Mouse (Mus musculus) kidney, postnatal 10 days (tissue): ENCODE results near the gene Dnaja2.

ENCODE experiments used
- DNase-seq: peaks from one replicate; pipeline ENCODE4 v3.0.0; 2021; ENCODE audit warnings: mixed read lengths

The Dnaja2 gene

DNA sequence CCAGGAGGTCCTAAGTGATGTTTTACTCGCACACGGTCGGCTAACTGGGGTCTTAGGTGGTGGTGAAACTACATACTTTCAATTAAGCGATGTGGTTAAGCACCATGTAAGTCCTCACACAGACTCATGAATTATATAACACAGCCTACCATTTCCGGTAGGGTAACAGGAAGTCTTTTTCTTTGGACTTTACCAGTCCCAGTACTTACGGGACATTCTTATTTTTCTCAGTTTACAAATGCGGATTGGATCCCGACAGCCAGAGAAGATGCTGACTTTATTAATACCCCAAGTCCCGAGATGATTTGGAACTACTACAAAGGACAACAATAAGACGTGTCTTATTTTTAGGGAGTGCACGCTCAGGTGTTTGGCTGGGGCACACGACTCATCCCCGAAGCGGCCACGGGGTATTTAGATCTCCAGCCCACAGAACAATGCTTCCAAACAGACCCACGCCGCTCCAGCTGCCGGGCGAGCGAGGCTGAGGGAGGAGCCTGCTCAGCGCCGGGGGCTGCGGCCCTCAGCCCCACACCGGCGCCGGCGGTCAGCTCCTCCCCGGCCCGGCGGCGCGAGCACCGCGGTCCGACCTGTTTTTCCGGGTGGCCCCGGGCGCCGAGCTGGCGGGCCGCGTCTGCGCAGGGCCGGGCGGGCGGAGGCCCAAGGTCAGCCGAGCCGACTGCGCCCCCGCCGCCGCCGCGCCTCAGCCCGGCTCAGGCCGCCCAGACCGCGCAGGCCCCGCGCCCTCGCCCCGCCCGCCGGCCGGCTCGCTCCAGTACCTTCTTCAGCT lies 558 bp downstream of the Dnaja2 start:
- peak; percentile 14 for DNase-seq

DNA sequence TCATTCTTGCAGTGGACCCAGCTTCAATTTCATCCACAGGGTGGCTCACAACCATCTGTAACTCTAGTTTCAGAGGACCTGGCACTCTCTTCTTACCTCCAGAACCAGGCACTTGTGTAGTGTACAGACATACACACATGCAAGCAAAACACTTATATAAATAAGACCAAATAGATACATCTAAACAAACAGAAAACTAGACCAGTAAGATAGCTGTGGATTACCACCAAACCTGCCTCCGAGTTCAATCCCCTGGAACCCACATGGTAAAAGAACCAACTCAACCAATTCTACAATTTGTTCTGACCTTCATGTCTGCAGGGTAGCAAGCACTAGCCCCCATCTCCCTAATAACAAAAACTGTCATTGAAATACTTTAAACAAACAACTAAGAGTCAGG lies 3.2 kb downstream of the Dnaja2 start:
- DNase-seq: no peak

DNA sequence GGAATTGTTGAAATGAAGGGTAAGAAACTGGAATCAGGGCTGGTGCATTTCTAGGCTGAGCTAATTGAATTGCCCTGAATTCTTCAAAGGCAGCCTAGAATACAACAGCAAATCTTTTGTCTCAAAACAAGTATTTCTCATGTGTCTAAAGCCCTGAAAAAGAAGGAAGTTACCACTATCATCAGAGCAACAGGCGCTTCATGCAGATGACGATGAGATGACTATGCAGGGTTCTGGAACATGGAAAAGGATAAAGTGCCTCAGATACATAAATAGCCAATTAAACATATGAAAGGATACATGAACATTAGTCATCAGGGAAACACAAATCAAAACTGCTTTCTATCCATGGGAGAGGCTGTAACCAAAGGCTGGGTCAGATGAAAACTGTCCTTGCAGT lies 18.8 kb downstream of the Dnaja2 start:
- DNase-seq: no peak

DNA sequence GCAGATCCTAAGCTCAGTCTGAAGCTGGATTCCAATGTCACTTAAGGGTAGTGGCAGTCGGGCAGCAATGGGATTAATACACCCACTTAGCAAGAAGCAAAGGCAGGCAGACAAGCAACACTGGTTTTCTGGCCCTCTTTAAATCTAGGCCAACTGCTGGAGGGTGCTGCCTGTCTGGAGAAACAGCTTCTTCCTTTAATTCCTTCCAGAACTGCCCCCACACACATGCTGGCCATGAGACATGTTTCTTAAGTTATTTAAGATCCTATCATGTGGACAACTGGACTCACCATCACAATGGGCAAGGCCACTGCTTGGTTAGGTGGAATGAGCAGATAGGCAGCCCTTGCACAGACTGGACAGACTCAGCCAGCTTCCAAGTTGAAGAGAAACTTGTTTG lies 21.0 kb downstream of the Dnaja2 start:
- DNase-seq: no peak

DNA sequence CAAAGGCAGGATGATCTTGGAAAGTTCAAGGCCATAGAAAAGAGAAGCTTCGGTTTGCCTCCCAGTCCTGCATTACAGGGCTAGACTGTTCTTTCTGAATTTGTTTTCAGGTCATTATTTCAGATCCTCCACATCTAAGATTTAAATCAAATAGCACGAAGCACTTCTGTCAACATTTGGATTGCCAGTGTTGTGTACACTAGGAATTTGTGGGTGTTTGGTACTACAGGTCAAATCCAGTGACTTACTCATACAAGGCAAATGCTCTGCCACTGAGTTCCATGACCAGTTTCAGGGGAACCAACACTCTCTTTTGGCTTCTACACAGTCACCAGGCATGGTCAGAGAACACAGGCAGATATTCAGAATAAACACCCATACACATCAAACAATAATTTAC lies 21.7 kb downstream of the Dnaja2 start:
- no peak for DNase-seq

DNA sequence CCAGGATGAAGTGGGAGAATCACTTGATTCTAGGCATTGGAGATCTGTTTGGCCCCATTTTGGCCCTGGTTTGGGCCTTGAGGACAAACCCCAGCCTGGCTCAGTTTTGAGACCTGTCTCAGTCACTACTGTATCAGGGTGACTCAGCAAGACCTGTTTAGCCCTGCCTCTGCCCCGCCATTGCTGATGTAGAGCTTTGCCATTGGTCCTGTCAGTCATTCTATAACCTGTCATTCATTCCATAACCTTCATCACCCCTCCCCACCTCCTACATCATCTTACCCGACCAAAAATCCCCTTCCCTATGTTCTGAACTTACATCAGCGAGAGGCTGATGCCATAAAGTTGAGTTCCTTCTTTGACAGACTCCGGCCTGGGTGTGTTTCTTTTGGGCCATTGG lies 22.3 kb downstream of the Dnaja2 start:
- DNase-seq: no peak

DNA sequence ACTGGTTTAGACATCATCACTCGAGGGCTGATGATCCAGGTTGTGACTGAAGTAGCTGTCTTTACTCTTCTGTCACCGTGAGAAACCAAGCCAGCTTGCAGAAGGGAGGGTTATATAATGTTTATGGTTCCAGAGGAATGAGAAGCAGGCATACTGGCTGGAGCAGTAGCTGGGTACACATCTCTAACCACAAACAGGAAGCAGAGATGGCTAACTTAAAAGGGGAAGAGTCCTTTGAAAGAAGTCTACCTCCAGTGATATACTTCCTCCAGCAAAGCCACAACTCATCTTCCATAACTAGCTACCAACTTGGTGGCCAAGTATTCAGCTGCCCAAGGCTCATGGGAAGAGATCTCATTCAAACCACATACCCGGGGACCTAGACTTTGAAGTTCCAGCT lies 23.7 kb downstream of the Dnaja2 start:
- DNase-seq: no peak

DNA sequence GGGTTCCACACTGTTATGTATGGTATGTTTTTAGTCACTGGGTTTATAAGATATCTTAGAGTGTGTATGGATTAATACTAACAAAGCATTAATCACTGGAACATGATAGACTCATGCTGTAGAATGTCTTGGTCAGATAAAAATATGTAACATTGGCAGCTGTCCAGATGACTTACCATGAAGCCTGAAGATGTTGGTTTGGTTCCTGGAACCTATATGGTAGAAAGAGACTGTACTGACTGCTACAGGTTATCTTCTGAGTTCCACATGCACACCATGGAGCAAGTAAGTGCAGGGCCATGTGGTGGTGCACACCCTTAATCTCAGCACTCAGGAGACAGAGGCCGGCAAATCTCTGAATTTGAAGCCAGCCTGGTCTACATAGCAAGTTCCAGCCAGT lies 24.4 kb downstream of the Dnaja2 start:
- no peak for DNase-seq

DNA sequence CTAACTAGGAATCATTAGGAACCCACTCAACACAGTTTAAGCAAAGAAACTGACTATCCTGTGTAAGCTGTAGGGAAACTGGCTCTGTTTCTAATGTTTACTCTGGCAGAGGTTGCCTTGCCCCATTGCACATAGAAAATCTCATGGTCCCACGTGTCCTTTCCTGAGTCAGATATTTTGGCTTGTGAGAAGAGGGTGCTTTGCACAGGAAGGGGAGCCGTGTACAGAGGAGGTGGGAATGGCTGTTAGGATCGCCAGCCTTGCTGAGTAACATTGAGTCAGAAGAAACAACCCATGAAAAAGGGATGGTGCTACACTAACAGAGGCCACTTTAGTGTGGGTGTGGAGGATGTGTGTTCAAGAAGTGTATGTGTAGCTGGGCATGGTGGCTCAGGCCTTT lies 26.2 kb downstream of the Dnaja2 start:
- DNase-seq: no peak

DNA sequence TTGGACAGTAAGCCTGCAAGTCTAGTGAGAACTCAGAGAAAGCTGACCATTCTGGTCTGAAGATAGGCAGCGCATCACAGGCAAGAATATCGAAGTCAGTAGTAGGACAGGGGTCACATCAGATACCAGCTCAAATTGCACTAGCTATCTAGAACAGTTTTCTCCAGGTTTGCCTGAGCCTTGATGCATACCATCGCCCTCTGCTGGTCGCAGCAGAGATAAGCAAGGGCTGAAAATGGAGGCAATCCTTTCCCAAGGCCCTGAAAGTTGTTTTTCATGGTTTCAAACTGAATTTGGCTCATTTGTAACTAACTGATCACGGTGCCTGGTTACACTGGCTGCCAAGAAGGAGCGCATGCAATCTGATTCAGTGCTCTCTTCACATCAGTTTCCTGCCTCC lies 29.0 kb downstream of the Dnaja2 start:
- DNase-seq: peak; percentile 77

DNA sequence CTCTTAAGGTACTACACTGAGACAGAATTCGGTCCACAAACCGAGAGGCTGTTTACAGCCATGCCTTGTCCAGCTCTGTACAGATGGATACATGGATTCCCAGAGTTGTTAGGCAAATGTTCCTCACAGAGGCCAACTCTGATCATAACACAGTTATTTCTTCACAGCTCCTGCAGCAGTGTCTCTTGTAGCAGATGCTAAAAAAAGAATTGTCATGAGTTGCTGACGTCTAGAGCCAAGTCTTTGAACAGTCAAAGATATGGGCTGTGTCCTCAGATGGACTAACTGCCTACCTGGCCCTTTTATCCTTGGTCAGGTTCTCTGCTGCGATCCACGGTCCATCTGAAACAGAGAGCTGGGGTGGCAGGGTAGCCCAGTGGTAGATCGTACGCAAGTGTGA lies 31.1 kb downstream of the Dnaja2 start:
- no peak for DNase-seq

DNA sequence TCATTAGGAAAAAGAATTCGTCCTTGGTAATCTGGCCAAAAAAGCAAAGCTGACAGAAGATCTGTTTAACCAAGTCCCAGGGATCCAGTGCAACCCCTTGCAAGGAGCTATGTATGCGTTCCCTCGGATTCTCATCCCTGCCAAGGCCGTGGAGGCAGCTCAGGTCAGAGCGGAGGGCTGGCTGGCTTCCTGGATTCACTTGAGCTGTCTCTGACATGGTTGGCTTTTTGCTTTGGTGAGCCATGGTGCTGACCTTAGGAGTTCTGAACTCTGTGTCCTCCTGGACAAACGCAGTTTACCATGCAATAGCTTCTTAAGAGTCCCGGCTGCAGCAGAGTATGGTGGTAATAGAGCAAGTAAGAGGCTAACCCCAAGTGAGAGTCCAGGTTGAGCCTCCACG lies 33.8 kb downstream of the Dnaja2 start:
- DNase-seq: no peak

DNA sequence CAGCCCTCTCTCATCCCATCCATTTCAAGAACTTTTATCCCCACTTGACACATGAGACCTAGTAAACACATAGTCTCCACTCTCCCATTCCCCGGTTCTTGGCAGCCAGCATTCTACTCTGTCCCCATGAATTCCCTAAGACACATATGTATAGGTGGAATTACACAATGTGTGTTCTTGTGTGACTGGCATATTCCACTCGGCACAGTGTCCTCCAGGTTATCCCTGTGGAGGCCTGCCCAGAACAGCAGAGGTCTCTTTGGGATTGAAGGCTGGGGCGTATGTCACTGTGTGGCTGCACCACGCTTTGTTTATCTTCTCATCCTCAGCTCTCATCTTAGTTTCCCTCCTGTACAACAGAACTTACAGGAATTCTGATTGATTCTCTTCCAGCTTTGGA lies 34.6 kb downstream of the Dnaja2 start:
- DNase-seq: no peak

DNA sequence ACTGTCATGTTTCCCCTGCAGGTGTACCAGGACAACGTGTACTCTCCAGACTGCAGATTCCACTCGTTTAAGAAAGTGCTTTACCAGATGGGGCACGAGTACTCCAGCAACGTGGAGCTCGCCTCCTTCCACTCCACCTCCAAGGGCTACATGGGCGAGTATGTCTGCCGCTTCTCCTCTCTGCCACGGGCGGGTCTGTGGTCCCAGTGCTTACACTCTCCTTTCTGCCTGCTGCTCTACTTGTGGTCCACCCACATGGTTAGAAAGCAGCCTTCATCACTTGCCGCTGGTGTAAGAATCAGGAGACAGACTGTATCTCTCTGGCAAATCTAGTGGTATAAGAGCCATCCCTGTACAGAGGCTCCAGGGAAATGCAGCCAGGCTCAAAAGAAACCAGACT lies 37.2 kb downstream of the Dnaja2 start:
- DNase-seq: no peak

DNA sequence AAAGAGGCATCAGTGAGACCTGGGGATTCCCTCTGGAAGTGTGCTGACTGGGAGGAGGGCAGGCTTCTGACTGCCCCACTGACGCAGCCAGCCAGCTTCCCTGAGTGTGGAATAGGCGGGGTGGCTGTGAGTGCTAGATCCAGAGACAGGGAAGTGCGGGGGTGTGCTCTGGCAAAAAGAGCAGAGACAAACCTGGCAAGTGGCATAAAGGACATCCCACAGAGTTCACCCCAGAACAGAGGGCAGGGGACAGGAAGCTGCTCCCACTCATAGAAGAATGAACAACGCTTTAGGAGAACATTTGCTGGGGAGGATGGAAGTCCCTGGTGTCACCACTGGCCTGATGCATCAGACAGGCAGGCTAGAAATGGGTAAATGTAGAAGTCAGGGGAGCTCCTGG lies 37.8 kb downstream of the Dnaja2 start:
- DNase-seq: no peak

DNA sequence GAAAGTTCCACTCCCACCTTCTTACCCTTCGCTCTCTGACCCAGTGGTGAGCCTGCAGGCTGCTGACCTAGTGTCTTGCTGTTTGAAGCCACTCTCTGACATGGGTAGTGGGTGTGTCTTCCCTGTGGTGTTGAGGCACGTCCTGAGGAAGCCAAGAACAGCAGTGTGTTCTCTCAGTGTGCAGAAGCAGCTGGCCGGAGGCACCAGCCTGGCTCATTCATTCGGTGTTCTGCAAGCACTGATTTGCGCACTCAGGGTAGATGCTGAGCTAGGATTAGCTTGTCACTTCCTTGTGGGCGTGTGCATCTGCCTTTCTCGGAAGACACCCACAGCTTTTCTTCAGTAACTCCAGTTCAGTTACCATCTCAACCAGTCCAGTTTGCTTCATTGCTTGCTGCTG lies 39.8 kb downstream of the Dnaja2 start:
- no peak for DNase-seq

DNA sequence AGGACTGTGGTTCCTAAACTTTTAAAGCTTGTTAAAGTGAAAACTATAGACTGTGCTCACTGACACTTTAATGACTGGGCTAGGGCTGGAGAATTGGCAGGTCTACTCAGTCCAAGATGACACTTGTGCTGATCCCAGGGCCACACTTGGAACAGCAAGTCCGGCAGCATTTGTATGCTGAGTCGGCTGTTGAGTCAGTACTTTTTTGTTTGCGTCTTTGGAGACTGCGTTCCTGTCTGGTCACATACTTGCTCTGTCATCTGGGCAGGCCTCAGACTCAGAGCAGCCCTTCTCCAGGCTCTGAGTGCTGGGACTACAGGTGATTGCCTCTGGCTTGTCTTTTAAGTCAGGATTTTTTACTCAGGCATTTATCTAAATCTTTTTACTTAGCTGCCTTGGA lies 41.9 kb downstream of the Dnaja2 start:
- DNase-seq: no peak

DNA sequence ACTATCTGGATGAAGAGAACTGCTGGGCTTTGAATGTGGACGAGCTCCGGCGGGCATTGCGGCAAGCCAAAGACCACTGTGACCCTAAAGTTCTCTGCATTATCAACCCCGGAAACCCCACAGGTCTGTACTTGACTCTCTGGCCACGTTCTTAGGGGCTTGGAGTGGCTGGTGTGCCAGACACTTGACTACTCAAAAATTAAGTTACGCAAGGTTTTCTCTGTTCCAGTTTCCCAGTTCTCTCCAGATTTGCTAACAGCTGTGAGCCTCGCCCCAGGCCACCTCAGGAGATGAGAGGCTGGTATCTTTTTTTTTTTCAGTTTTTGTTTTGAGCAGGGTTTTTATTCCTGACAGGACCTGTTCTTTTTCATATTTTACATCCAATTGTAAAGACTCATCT lies 42.9 kb downstream of the Dnaja2 start:
- no peak for DNase-seq

DNA sequence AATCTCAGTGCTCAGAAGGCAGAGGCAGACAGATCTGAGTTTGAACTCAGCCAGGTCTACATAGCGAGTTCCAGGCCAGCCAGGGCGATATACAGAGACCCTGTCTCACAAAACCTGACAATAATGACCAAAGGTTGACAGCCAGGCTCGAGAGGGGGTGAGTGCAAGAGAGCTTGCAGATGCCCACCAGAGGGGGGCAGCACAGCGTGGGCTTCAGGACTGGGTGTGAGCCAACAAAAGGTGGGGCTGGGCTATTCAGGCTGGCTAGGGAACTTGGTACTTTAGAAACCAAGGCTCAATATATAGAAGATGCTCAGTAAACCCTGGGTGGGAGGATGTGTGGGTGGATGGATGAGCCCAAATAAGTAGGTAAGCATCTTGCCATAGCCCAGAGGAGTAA lies 46.5 kb downstream of the Dnaja2 start:
- no peak for DNase-seq

DNA sequence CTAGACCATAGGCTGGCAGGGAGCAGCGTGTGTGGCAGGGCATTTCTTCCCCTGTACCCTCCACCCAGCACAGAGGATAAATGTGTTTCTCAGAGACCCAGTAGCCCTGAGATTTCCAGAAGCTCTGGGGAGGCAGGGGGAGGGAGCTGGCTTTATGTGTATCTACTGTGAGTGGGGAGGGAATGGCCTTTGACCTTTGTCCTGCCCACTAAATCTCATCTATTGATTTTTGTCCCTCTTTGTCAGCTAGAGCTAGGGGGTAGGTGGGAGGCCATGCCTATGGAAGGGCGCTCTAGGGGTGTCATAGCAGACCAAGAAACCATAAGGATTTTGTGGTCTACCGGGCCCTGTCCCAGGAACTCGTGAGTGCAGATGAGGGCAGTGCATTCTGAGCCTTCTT lies 48.5 kb downstream of the Dnaja2 start:
- DNase-seq: no peak

DNA sequence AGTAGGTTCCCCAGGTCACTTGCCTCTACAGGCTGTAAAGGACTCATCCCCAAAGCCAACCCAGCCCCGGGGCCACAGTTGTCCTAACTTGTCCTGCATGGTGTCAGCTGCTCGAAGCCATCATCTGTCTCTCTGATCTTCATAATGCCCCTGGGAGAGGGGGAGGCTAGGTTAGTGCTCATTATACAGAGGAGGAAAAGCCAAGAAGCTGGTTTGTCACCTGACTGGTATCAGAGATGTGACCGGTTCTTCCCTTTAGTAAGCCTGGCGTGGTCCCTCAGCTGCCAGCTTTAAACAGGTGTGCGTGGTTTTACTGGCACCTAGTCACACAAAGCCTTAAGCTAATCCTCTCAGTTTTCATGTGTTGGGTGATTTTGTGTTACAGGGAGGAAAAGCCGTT lies 50.4 kb downstream of the Dnaja2 start:
- no peak for DNase-seq

DNA sequence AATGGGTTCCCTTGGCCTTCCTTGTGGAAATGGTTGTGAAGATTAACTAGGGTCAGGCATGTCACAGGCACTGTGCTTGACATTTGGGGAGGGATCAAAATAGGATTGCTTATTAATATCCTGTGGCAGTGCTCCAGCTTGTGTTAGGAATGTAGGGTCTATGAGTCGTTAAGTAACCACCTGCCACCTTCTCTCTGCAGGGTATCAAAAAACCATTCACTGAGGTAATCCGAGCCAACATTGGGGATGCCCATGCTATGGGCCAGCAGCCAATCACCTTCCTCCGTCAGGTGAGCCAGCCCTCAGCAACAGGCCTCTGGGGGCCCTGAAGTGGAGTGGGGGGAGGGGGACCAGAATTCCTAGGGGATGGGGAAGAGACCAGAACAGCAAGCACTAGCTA lies 52.1 kb downstream of the Dnaja2 start:
- DNase-seq: no peak

DNA sequence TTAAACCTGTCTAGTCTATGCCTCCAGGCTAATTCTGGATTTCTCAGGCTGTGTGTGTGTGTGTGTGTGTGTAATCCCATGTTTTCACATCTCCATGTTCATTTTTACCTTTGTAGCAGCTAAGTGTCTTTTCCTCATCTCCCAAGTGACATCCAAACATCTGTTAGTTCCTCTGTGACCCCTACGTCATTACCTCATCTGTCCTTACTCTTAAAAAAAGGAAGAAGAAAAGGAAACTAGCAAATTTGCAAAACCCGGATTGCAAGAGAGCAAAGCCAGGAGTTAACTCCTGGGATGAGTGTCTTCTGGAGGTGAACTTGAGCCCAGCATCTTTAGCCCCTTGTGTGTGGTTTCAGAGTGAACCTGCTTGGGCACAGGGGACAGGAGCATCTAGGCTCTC lies 52.8 kb downstream of the Dnaja2 start:
- DNase-seq: no peak

DNA sequence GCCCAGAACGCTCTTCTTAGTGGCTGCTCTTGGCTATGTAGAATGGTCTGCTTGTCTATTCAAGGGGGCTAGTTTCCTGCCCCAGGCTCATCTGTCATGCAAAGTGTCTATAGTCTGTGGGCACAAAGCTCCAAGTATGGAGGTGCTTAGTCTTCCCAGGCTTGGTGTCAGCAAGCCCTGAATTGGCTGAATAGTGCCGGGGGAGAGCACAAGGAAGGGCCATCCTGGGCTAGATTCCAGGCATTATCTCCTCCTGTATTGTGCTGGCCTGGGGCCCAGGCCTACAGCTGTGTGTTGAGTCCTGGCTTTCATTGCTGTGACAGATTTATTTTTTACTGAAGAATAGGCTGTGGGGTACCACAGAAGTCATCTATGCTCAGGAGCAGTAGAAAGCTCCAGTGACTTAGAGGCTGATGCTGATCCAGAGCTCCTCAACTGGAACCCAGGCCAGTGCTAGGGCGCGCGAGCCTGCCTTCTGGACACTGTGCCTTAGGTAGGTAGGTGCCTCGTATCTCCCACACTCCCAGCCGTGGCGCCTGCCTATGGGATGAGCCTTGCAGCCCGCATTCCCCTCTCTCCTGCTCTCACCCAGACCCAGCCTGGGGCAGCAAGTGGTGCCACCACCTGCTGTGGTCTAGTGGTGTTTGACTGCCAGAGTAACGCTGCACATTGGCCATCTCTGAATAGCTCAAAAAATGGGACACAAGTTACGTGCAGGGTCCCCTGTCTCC lies 54.0 kb downstream of the Dnaja2 start:
- DNase-seq: peak; percentile 50

DNA sequence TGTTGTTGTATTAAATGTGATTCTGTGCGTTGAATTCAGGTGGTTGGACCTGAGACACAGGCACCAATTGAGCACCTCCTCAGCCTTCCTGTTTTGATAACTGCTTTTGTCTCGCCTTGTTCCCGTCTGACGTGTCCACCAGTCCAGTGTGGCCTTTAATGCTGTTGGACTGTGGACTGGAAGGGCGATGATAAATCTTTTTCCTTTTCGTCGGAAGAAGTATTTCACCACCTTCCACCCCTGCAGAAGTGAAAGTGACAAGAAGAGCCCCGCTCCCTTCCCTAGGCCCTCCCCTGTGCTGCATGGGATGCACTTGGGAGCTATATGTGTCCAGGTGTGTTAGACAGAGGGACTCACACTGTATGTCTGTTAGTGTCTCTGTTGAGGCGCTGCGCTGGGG lies 54.7 kb downstream of the Dnaja2 start:
- DNase-seq: no peak
